Mouse (Mus musculus) stomach, postnatal 0 days (tissue): Measurements from ENCODE around the gene Fus. TPM values are rescaled to one million over a fixed set of nuclear protein-coding genes. Genes with fewer than 3 reads are reported as not detected.

Experiments
- ATAC-seq: fragments of 200-750 bp; cut with Nextera tagmentation; 2 replicates; pipeline ENCODE4 v1.8.0; 2017; ENCODE audit not compliant: low FRiP score, low TSS enrichment
- DNase-seq: peaks from one replicate; pipeline ENCODE4 v3.0.0-alpha.2; 2016; ENCODE audit warnings: low spot score
- H3K27ac ChIP-seq: fragments of 300-500 bp; sonication (generic); replicated peaks from 2 replicates; pipeline ENCODE4 v1.5.1; 2014; ENCODE audit warnings: mild to moderate bottlenecking, control low read depth
- H3K27me3 ChIP-seq: fragments of 300-500 bp; sonication (generic); 2 replicates; pipeline ENCODE4 v1.6.1; 2014; ENCODE audit warnings: low read length; ENCODE audit not compliant: control insufficient read depth, insufficient read depth
- H3K36me3 ChIP-seq: fragments of 300-500 bp; sonication (generic); 2 replicates; pipeline ENCODE4 v1.6.1; 2014; ENCODE audit warnings: low read length, mixed read lengths; ENCODE audit not compliant: control insufficient read depth, insufficient read depth
- H3K4me1 ChIP-seq: fragments of 300-500 bp; sonication (generic); replicated peaks from 2 replicates; pipeline ENCODE4 v1.6.1; 2014; ENCODE audit warnings: antibody characterized with exemption; ENCODE audit not compliant: control insufficient read depth, insufficient read depth
- H3K4me2 ChIP-seq: fragments of 300-500 bp; sonication (generic); replicated peaks from 2 replicates; pipeline ENCODE4 v1.6.1; 2014; ENCODE audit warnings: low read depth, mild to moderate bottlenecking, control low read depth, moderate library complexity
- H3K4me3 ChIP-seq: fragments of 300-500 bp; sonication (generic); 2 replicates; pipeline ENCODE4 v1.5.1; 2014; ENCODE audit warnings: low read depth, low read length, control low read depth
- H3K9ac ChIP-seq: fragments of 300-500 bp; sonication (generic); 2 replicates; pipeline ENCODE4 v1.6.1; 2014; ENCODE audit warnings: mild to moderate bottlenecking, low read length, control low read depth, mixed read lengths
- H3K9me3 ChIP-seq: fragments of 300-500 bp; sonication (generic); 2 replicates; pipeline ENCODE4 v1.6.1; 2016; ENCODE audit warnings: low read length; ENCODE audit not compliant: control insufficient read depth
- CTCF ChIP-seq: IDR thresholded peaks from 2 replicates; pipeline ENCODE4 v1.5.1; 2016; ENCODE audit warnings: antibody characterized with exemption, low read depth, mild to moderate bottlenecking, moderate library complexity
- EP300 ChIP-seq: optimal IDR thresholded peaks from 2 replicates; pipeline ENCODE3; 2016; ENCODE audit warnings: antibody characterized with exemption
- WGBS: fragments of 180-500 bp; shearing (Covaris S2); extraction: QIAGEN DNeasy Blood & Tissue Kit; methylation state at CpG from one replicate; pipeline ENCODE4 v1.1.7; 2014; 5-methylcytosine and 5-hydroxymethylcytosine counted together
- polyA plus RNA-seq: library from polyadenylated mRNA; unstranded; fragments of >200 nt; fragmentation: Nextera tagmentation; extraction: Ambion mirVana; gene quantifications from 2 replicates; pipeline ENCODE4 v1.2.1, GENCODE M21; 2015

Gene Fus
- polyA plus RNA-seq, 1 experiment from 2014 or later = 130 TPM

DNA sequence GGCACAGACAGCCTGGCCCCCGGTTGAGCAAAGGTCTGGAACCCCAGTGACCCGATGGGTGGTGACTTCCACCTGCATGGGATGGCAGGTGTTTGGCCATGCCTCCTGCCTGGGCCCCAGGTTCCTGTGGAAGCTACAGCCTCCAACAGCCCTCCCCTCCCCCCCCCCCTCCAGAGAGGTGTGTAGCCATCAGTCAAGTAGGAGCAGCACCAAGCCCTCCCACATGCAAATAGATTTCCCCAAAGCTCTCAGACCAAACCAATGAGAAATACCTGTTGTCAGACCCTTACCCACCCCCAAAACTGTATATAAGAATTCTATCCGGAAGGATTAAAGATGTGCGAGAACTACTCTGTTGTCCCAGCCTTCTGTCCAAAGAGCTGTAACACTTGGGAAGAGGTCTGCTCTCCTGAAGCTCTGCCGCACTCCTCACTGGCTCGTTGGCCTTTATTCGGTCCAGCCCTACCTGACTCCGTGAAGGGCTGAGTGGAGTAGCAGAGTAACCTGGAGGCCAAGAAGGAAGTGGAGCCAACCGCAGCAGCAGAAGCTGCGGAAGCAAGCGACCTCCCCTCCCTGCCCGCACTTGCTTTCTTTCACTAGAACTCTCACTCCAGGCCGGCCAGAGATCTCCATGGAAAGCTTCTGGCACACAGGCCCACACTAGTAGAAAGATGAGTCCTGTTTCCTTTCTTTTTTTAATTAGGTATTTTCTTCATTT is 14.2 kb upstream of the Fus start:
- Histone ChIP-seq H3K27ac (no peak overlapping the region), H3K27me3 (no peaks in the 10 kb centered on the region), H3K9ac (no peak overlapping the region), H3K36me3 (no peaks in the 10 kb centered on the region), H3K4me3 (no peak overlapping the region), H3K4me2 (no peak overlapping the region), H3K9me3 (no peaks in the 10 kb centered on the region), H3K4me1 (no peaks in the 10 kb centered on the region)
- TF ChIP-seq CTCF (no peak), EP300 (no peak)
- 37% methylated on average over 13 of the region's 13 CpGs for whole genome bisulfite sequencing
- DNase-seq (no peak), ATAC-seq (no peak)

DNA sequence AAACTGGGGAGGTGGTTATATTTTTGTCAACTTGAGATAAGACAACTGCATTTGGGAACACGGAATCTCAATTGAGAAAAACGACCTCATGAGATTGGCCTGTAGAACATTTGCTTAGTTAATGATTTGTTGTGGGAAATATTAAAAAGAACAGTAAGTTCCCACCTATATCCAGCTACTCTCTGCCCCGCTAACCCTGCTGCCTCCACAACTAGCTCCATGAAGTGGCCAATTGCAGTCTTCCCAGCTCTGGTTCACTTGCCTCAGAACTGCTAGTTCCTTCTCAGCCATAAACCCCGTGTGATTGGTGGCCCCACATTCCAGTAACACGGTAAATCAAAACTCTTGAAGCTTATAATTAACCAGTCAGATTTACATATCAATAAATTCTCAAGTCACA is 7.9 kb upstream of the Fus start:
- 57% methylated on average over 5 of the region's 5 CpGs for WGBS
- H3K4me1 ChIP-seq = no peaks in the 10 kb centered on the region
- no peak overlapping the region for H3K4me3 ChIP-seq
- H3K36me3 ChIP-seq = no peaks in the 10 kb centered on the region
- no peak overlapping the region for H3K4me2 ChIP-seq
- ATAC-seq (no peak), DNase-seq (no peak)
- no peaks in the 10 kb centered on the region for H3K27me3 ChIP-seq
- TF ChIP-seq EP300 (no peak), CTCF (no peak)
- H3K9me3 ChIP-seq = no peaks in the 10 kb centered on the region
- H3K9ac ChIP-seq = no peak overlapping the region
- H3K27ac ChIP-seq = no peak overlapping the region

DNA sequence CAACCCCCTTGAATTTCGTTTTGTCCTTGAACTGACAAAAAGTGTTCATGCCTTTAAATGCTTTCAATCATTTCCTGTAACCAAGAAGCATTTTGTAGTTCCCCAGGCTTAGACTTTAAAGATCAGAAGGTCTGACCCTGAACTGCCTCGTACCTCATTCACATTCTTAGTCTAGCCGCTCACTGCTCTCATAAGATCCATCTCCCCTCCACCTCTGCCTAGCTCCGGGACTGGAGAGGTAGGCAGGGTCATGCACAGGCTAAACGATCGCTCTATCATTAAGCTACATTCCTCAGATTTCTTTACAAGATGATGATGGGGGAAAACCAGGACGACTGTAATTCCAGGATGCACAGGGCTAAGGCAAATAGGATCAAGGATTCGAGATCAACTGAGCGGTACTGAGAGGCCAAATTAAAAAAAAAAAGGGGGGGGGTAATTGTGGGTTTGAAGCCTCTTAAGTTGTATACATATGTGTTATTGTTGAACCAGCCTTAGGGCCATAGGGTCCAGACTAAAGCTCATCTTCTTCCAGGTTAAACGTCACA is 812 bp upstream of the Fus start:
- Histone ChIP-seq H3K9me3 (no peaks in the 10 kb centered on the region), H3K4me1 (no peaks in the 10 kb centered on the region), H3K4me3 (peak overlapping the region; percentile 98), H3K27ac (peak overlapping the region; percentile 97), H3K36me3 (peaks cover 3% of the 10 kb centered on the region; the same call in 1 of the 2 replicates), H3K9ac (peak overlapping the region; percentile 99), H3K27me3 (no peaks in the 10 kb centered on the region), H3K4me2 (peak overlapping the region; percentile 59)
- TF ChIP-seq CTCF = no peak
- no peak for TF ChIP-seq EP300
- ATAC-seq = no peak
- WGBS = 10% methylated on average over 10 of the region's 10 CpGs
- DNase-seq = no peak

DNA sequence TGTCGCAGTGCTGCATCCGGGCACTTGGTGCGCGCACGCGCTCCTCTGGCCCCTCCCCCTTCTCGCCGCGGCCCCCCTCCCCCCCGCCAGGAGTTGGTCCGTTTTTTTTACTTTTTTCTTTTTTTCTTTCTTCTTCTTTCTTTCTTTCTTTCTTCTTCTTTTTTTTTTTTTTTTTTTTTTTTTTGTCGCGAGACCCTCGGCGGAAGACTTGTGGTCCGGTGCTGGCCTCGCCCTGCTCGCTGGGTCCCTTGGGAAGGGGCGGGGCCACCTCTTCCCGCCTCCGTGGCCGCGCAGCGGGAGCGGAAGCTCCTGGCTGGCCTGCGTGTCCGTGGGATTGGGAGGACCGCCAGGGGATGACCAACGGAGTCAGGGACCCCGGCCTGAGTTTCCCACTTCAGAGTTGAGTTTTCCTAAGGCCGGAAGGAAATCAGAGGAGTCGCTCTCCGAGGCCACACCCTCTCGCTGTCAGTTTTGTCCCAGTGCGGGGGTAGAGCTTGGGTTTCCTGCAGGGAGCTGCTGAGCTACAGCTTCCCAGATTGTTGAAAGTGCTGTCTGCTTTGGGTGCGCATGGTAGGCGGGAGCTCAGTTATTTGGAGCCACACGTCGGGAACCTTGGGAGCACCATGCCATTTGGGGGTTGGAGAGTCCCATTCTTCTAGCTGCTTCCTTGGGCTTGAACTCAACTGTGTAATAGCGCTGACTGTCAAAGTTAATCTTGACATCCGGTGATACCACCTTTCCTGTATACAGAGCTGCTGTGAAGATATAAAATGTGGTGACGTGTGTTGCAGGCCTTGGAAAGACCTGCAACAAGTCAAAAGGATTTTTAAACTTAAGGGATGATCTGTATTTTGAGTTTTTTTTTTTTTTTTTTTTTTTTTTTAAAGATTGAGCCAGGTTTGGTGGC is 918 bp downstream of the Fus start:
- Histone ChIP-seq H3K4me1 (no peaks in the 10 kb centered on the region), H3K36me3 (peaks cover 15% of the 10 kb centered on the region), H3K9me3 (no peaks in the 10 kb centered on the region), H3K27ac (peak overlapping the region; percentile 97), H3K4me2 (peak overlapping the region; percentile 74), H3K9ac (peak overlapping the region; percentile 99), H3K4me3 (peak overlapping the region; percentile 98), H3K27me3 (no peaks in the 10 kb centered on the region)
- peak; percentile 55 for ATAC-seq
- no peak for TF ChIP-seq CTCF
- TF ChIP-seq EP300 = no peak
- peak; percentile 87 for DNase-seq
- under 1% methylated on average over 40 of the region's 42 CpGs for whole genome bisulfite sequencing

DNA sequence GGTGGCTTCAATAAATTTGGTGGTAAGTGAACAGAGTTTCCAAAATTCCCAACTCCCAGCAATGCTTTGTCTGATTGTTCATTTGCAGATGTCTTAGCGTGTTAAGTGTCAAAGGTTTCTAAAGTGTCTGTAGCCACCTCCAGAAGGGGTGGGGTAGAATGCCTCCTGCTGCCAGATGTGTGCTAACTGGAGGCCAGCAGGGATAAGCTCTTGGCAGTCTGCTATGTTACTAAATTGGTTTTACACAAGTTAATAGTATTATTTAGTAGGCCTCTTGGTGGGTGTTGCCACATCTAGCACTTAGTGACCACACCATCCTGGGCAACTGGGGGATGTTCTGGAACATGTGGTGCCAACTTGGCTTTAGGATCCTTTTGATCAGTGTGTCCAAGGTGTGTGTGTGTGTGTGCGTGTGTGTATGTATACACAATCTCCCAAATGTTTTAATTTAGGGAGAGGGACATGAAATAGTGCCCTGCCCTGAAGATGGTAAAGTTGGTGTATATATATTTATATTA is 7.2 kb downstream of the Fus start:
- H3K27ac ChIP-seq = no peak overlapping the region
- H3K9me3 ChIP-seq = no peaks in the 10 kb centered on the region
- no peak overlapping the region for H3K9ac ChIP-seq
- 75% methylated on average over 2 of the region's 2 CpGs for WGBS
- no peaks in the 10 kb centered on the region for H3K4me1 ChIP-seq
- TF ChIP-seq CTCF = no peak
- TF ChIP-seq EP300 = no peak
- no peak overlapping the region for H3K4me2 ChIP-seq
- H3K36me3 ChIP-seq = peaks cover 45% of the 10 kb centered on the region
- H3K27me3 ChIP-seq = no peaks in the 10 kb centered on the region
- no peak overlapping the region for H3K4me3 ChIP-seq
- DNase-seq = no peak
- no peak for ATAC-seq
